Mouse (Mus musculus): ENCODE data around the gene St7. TPM values are rescaled to one million over a fixed set of nuclear protein-coding genes. Genes with fewer than 3 reads are reported as not detected.

Gene St7
- total RNA-seq, 2 experiments from 2014 or later = 35.1 to 42.4 TPM

GRCm38 (mm10) chr6:17721706-17722105 lies 29.0 kb downstream of the St7 start:
- no peak for TF ChIP-seq CTCF (IDR thresholded peaks at IDR 0.05)
- no peak overlapping the region for H3K4me3 ChIP-seq
- H3K27ac ChIP-seq = no peak overlapping the region
- no peak for DNase-seq (ENCODE audit: extremely low spot score in 1 of 2, low spot score in 2 of 2)
- intact Hi-C loops (cut with DNase I) = no loop called here

- TF ChIP-seq CTCF (IDR thresholded peaks at IDR 0.05) = peak; percentile 97
- no peak overlapping the region; the same call in 1 of the 2 replicates for H3K27ac ChIP-seq
- no peak overlapping the region for H3K4me3 ChIP-seq
- intact Hi-C loops (cut with DNase I) = loop anchor here (1.0 kb wide), 1 partner anchor 108 kb away; no protein-coding TSS in a partner anchor
- DNase-seq (ENCODE audit: extremely low spot score in 1 of 2, low spot score in 2 of 2) = peak; percentile 51 to 61
Observed at GRCm38 (mm10) chr6:17725841-17726460, 33.2 kb downstream of the St7 start.

GRCm38 (mm10) chr6:17727241-17727640 lies 34.5 kb downstream of the St7 start:
- TF ChIP-seq CTCF (IDR thresholded peaks at IDR 0.05) = no peak
- no peak overlapping the region for H3K27ac ChIP-seq
- DNase-seq (ENCODE audit: extremely low spot score in 1 of 2, low spot score in 2 of 2) = no peak
- intact Hi-C loops (cut with DNase I) = no loop called here
- H3K4me3 ChIP-seq = no peak overlapping the region

- Histone ChIP-seq H3K4me3 (no peak overlapping the region), H3K27ac (no peak overlapping the region)
- DNase-seq (ENCODE audit: extremely low spot score in 1 of 2, low spot score in 2 of 2) = no peak
- TF ChIP-seq CTCF (IDR thresholded peaks at IDR 0.05) = no peak
- intact Hi-C loops (cut with DNase I) = no loop called here
Observed at GRCm38 (mm10) chr6:17727891-17728790, 35.4 kb downstream of the St7 start.

- DNase-seq (ENCODE audit: extremely low spot score in 1 of 2, low spot score in 2 of 2) = peak; percentile 25 to 32
- no peak overlapping the region for H3K4me3 ChIP-seq
- intact Hi-C loops (cut with DNase I) = loop anchor here (2.0 kb wide), 1 partner anchor 35 kb away; no protein-coding TSS in a partner anchor
- TF ChIP-seq CTCF (IDR thresholded peaks at IDR 0.05) = no peak
- no peak overlapping the region for H3K27ac ChIP-seq
Observed at GRCm38 (mm10) chr6:17730122-17730521, 37.4 kb downstream of the St7 start.

- DNase-seq (ENCODE audit: extremely low spot score in 1 of 2, low spot score in 2 of 2) = no peak
- Histone ChIP-seq H3K27ac (no peak overlapping the region), H3K4me3 (no peak overlapping the region)
- intact Hi-C loops (cut with DNase I) = loop anchor here (2.0 kb wide), 1 partner anchor 33 kb away; no protein-coding TSS in a partner anchor
- no peak for TF ChIP-seq CTCF (IDR thresholded peaks at IDR 0.05)
Observed at GRCm38 (mm10) chr6:17731694-17732093, 39.0 kb downstream of the St7 start.

GRCm38 (mm10) chr6:17733951-17734411 lies 41.2 kb downstream of the St7 start:
- intact Hi-C loops (cut with DNase I) = no loop called here
- no peak for DNase-seq (ENCODE audit: extremely low spot score in 1 of 2, low spot score in 2 of 2)
- no peak overlapping the region for H3K4me3 ChIP-seq
- H3K27ac ChIP-seq = no peak overlapping the region
- TF ChIP-seq CTCF (IDR thresholded peaks at IDR 0.05) = no peak

GRCm38 (mm10) chr6:17737262-17737948 lies 44.7 kb downstream of the St7 start:
- Histone ChIP-seq H3K27ac (no peak overlapping the region), H3K4me3 (no peak overlapping the region)
- DNase-seq (ENCODE audit: extremely low spot score in 1 of 2, low spot score in 2 of 2) = no peak
- TF ChIP-seq CTCF (IDR thresholded peaks at IDR 0.05) = no peak
- intact Hi-C loops (cut with DNase I) = no loop called here

GRCm38 (mm10) chr6:17740128-17740527 lies 47.4 kb downstream of the St7 start:
- intact Hi-C loops (cut with DNase I) = no loop called here
- no peak for TF ChIP-seq CTCF (IDR thresholded peaks at IDR 0.05)
- DNase-seq (ENCODE audit: extremely low spot score in 1 of 2, low spot score in 2 of 2) = no peak
- Histone ChIP-seq H3K4me3 (no peak overlapping the region), H3K27ac (no peak overlapping the region)

- Histone ChIP-seq H3K27ac (no peak overlapping the region), H3K4me3 (no peak overlapping the region)
- TF ChIP-seq CTCF (IDR thresholded peaks at IDR 0.05) = no peak
- no peak for DNase-seq (ENCODE audit: extremely low spot score in 1 of 2, low spot score in 2 of 2)
- intact Hi-C loops (cut with DNase I) = no loop called here
Observed at GRCm38 (mm10) chr6:17741639-17742038, 48.9 kb downstream of the St7 start.

- no peak overlapping the region for H3K27ac ChIP-seq
- TF ChIP-seq CTCF (IDR thresholded peaks at IDR 0.05) = no peak
- intact Hi-C loops (cut with DNase I) = no loop called here
- no peak for DNase-seq (ENCODE audit: extremely low spot score in 1 of 2, low spot score in 2 of 2)
- H3K4me3 ChIP-seq = no peak overlapping the region
Observed at GRCm38 (mm10) chr6:17742209-17742608, 49.5 kb downstream of the St7 start.

GRCm38 (mm10) chr6:17743325-17743724 lies 50.6 kb downstream of the St7 start:
- Histone ChIP-seq H3K4me3 (no peak overlapping the region), H3K27ac (no peak overlapping the region)
- no peak for DNase-seq (ENCODE audit: extremely low spot score in 1 of 2, low spot score in 2 of 2)
- no peak for TF ChIP-seq CTCF (IDR thresholded peaks at IDR 0.05)
- intact Hi-C loops (cut with DNase I) = no loop called here
